Mouse (Mus musculus) fibroblast of lung, adult 2 months (primary cell): ENCODE results near the gene Tinagl1.

ENCODE experiments used
- DNase-seq: peaks from one replicate; pipeline ENCODE4 v3.0.0-alpha.2; 2011; ENCODE audit warnings: low read depth

Gene Tinagl1

DNA sequence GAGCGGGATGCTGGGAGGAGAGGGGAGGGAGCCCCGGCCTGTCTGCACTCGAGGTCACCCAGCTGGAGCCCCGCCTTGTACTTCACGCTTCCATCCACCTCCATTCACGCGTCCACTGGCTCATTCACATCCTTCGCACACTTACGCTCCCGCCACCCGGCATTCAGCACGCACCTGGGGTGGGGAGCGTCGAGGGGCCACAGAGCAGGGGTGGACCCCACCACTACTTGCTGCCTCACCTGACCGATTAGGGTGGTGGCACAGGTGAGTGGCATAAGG lies 35.8 kb downstream of the Tinagl1 start, which contains the start of gene Hcrtr1:
Gene Hcrtr1 (minus strand): TSS at position 146 of the 279 bp plus-strand sequence.
- no peak for DNase-seq

DNA sequence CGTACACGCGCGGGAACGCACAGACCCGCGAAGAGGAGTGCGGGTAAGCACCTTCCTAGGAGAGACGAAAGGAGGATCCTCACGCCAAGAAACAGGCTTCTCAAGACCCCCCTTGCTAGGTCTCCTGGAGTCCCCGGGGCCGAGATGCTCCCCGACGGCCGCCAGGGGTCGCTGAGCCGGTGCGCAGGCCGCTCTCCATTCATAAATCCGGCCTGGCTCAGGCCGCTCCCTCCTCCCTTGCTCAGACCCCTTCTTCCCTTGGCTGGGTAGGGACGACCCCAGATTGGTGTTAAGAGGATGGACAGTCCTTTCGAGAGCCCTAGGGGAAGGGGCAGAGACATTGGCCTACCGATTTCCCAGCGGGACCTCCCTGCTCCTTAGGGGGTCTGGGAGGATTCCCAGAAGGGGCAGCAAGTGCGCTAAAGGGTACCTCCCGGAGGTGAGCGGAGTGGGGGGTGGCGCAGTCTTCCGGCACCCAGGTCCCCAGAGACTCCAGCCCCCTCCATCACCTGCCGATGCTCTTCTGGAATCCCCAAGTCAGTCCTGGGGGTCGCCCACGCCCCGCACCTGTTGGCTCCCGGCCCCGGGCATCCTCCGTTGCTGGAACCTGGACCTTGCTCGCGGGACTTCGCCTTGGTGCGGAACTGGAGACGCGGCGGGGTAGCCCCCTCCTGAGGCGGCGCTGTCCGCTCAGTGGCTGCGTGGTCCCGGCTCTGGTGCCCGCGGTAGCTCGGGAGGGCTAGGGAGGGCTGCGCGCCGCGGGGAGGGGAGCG lies 36.3 kb downstream of the Tinagl1 start:
- DNase-seq, result no peak

DNA sequence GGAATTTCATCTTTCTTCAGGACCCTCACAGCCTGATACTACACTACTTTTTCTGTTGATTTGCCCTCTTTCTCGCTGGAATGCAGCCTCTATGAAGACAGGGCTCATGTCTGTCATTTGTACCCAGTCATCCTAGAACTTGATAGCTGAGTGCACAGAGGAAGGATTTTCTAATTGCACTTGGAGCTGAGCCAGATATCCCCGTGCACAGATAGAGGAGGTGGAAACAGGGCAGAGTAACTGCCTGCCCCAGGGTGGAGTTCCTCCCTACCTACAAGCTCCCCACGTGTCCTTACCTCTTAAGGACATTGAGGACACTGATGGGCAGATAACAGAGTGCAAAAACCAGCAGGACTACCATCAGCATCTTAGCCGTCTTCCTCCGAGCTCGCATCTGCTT lies 41.5 kb downstream of the Tinagl1 start:
- DNase-seq, result no peak

DNA sequence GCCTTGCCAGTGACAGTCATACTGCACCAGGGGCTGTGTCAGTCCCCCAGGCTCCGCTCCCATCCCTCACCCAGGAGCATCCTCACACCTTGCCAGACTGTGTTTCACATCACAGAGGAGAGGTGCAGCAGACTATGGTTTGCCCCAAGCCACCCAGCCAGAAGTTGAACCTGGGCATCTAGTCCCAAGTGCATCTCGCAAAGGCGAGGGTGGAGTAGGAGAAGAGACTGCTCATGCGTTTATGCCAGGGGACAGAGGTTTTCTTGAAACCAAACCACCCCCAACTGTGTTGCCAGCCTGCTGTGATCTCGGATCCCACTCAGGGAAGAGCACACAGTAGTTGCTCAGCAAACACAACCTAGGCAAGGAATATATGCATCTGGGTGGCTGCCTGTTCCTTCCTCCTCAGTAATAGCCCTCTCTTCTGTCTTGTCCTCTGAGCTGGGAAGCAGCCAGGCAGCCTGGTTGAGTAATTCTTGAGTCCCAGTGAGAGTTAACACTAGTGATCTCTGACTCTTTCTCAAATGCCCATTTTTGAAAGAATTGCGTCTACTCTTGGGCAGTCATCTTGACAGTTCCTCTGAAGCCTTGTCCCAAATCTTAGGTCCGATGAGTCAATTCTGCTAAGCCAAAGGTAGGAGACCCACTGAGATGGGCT lies 43.3 kb downstream of the Tinagl1 start:
- no peak for DNase-seq

DNA sequence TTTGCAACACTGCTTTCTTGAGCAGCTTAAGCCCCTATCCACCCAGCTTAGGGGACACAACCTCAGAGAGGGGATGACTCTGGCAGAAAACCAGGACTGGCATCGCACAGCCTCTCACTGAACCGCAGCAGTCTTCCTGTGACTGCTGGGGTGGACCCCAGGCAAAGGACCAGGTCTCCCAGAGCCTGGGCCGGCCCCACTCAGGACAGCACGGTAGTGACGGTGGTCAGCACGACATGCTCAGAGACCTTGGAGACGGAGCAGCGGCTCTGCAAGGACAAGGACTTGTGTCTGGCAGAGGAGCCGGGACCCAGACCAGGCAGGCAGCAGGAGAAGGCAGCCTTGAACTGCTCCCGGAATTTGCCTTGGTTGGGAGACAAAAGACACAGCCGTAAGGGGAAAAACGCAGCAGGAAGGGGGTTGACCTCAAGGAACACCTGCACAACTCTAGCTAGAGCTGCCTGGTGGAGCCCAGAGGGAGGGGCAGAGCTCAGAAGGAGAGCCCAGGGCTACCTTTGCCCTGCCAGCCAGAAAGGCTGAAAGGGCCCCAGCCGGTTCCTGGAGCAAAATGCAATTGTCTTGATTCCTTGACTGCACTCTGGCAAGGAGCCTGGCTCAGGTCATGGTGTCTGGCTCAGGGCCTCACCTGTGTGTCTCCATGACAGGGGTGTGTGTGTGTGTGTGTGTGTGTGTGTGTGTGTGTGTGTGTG lies 44.1 kb downstream of the Tinagl1 start:
- DNase-seq, result no peak

DNA sequence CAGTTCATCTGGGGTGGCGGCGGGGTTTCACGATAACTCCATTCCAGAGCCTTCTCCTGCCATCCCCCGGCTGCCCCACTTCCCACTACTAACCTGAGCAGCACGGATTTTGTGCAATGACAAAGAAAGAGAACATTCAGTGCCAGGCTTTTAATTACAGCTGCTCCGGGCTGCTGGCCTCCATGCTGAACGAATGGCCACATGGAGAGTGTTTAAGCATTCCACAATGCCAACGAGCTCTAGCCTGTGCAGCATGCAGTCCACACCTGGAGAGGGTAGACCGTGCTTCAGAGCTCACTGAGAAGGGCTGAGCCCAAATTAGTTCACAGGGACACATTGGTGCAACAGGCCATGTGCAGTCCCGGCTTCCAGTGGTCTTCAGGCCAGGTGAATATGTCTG lies 44.8 kb downstream of the Tinagl1 start:
- no peak for DNase-seq

DNA sequence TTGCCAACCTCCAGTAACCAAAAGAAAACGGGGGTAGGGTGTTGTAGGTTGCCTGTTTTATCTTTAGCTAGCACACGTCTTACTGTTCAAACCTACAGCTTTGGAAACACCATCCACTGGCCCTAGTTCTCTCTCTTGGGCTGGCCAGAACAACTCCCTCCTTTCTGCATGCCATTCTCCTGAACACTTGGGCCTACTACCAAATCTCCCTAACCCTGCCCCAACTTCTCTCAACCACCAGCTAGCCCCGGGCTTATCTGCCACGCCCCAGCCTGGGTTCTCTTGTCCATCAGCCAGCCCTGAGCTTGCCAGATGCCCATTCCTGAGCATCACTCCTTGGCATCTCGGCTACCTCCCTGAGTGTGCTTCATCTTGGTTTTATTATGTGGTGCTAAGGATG lies 46.0 kb downstream of the Tinagl1 start:
- no peak for DNase-seq

DNA sequence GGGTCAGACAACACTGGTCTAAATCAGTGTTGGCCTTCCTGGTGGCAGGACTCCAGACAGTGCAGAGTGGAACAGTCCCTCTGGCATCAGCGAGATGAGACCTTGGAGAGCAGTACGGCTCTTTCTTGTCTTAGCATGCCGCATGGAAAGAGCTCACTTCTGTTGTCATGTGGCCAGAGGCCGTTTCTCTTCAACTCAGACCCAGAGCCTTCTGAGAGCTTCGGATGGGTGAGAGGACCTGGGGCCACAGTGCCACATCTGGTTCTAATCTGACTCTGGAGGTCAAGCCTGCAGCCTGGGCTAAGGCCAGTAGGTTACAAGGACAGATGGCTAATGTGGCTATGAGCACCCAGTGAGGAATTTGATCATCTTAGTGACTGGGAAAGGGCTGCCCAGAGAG lies 49.0 kb downstream of the Tinagl1 start:
- DNase-seq, result no peak

DNA sequence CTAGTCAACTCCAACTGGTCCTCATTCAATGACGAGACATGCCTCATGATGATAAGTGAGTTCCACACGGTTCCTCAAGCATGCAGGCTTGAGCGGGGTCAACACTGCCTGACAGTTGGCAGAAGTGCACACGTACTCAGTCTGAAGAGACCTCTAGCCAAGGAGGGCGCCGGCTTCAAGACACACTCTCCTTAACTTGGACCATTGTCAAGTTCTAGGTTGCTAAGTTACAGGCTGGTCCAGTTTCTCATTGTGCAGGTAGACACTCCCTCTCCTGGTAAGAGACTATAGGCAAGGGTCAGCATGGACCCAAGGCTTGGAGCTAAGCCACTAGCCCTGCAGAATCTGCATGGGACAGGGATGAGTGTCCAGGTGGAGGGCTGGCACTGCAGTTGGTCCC lies 49.8 kb downstream of the Tinagl1 start:
- no peak for DNase-seq

DNA sequence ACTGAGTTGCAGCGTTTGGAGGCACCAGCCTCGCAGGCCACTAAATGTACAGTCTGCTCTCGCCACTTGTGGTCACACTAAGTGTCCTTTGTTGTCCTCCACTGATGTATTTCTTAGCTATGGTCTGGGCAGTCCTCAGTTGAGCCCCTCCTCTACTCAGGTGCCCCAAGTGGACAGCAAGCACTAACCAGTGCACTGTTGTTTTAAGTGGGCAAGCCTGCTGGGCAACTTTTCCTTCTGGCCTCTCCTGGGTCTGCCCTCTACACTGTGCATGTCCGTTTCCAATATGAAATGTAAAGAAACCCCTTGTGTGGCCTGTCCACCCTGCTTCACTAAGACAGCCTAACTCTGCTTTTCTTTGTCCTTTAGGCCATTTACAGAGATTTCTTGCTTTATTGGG lies 50.8 kb downstream of the Tinagl1 start:
- no peak for DNase-seq

DNA sequence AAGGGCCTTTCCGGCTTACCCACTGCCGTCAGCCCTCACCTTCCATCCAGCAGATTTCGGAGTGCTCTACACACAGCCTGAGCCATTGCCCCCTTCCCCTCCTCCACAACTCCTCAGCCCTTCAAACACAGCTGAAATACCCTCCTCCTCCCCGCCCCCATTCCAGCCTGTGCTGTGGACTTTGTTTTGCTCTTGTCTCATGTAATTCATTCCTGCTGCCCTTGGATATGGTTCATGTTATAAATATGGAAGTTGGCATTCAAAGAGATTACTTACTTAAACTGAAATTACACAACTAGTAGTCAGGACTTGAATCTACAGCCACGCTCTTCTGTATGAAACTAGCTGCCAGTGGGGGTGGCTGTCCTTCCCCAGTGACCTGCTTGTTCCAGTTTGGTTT lies 51.9 kb downstream of the Tinagl1 start:
- DNase-seq, result no peak

DNA sequence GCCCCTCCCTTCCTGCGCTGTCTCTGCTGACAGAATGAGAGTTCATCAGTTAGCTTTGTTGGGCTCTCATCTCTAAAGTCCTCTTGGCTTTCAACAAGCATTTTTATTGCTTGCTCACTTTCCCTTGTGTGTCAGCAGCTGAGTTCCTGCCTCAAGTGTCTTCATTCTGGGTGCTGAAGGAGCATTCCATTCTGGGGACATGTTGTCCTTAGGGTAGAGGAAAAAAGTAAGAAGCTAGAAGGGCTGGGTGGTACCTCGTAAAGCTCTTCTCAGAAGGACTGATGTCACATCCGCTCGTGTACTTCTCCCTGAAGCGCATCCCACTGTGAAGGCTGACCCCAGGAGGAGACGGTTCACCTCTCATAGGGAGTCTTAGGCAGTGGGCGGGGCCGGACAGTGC lies 53.4 kb downstream of the Tinagl1 start:
- DNase-seq, result no peak

DNA sequence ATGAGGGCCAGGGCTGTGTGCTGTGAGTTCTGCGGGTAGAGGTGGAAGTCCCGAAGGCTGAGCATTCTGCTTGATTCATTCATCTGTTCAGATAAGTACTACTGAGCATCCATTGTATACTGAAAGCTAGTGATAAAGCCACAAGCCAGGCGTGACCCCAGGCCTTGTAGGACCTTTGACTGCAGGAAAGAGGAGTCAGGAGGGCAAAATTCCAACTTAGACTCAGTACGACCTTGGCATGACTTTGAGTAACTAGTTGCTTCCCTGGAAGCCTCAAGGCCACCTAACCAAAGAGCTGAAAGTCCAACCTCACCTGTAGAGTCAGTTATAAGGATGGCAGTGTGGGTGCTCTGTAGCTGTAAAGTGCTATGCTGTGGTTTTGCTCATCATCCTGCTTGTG lies 54.2 kb downstream of the Tinagl1 start:
- no peak for DNase-seq
